Mouse (Mus musculus): ENCODE data around the gene Slc26a5. TPM values are rescaled to one million over a fixed set of nuclear protein-coding genes. Genes with fewer than 3 reads are reported as not detected.
A peak's percentile ranks its signal among the peaks of the same experiment; 100 is the strongest.

Slc26a5 gene
- polyA plus RNA-seq, 1 experiment from 2014 or later = not detected

DNA sequence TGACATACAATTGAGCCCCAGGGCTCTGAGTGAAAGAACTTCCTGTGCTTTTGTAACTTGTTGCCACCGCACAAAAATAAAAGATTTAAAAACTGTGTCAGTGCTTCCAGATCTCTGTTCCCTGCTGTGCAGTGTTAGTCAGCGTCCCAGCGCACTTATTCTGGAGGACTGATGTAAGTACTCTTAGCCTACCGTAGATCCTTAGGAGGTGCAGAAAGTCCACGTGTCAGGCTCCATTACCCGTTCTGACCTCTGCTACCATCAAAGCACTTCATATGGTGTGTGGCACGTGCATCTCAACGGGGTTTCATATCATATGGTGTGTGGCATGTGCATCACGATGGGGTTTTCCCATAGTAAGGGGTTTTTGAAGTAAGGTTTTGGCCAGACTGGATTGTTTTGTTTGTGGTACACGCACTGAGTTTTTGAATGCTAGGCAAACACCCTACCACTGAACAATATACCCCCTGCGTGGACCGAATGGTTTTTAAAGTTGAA is 61.7 kb downstream of the Slc26a5 start:
- H3K36me3 ChIP-seq = peaks cover 49% of the 10 kb centered on the region
- H3K27ac ChIP-seq = no peak overlapping the region
- no peaks in the 10 kb centered on the region for H3K9me3 ChIP-seq
- H3K4me3 ChIP-seq = no peak overlapping the region
- no peaks in the 10 kb centered on the region for H3K4me1 ChIP-seq
- H3K4me2 ChIP-seq = no peak overlapping the region
- 93% methylated on average over 12 of the region's 12 CpGs for WGBS
- no peak overlapping the region for H3K9ac ChIP-seq
- no peak for ATAC-seq (ENCODE audit: borderline replicate concordance, extremely low read depth, low FRiP score, low TSS enrichment)
- H3K27me3 ChIP-seq = no peaks in the 10 kb centered on the region

DNA sequence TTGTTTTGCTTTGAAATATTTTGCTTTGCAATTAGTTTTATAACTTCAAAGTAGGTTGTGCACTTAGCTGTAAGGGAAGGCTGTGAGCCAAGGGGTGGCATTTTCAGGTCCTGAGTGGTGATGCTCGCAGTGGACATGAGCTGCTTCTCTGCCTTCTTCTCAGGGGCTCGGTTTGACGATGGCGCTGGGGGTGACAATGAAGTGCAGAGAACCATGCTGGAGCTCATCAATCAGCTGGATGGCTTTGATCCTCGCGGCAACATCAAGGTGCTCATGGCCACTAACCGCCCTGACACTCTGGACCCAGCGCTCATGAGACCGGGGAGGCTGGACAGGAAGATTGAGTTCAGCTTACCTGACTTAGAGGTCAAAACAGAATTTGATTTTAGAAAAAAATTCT is 62.5 kb downstream of the Slc26a5 start:
- peaks cover 55% of the 10 kb centered on the region for H3K36me3 ChIP-seq
- WGBS = 88% methylated on average over 9 of the region's 9 CpGs

DNA sequence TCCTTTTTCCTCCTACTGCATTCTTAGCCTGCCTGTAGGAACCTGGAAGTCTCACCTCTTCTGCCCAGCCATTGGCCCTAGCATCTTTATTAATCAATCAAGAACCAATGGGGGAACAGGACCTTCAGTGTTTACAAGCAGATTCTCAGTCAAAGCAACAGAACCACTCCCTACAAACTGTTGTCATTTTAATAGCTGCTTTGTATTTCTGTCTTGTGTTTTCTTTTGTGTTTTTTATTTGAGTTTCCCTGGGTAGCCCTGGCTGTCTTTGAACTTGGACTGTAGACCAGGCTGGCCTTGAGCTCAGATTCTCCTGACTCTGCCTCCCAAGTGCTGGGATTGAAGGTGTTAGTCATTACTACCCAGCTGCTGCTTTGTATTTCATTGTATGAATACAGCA is 73.2 kb downstream of the Slc26a5 start:
- no peak overlapping the region for H3K4me2 ChIP-seq
- no peak overlapping the region for H3K9ac ChIP-seq
- no peak for ATAC-seq (ENCODE audit: borderline replicate concordance, extremely low read depth, low FRiP score, low TSS enrichment)
- no peak overlapping the region for H3K4me3 ChIP-seq
- peaks cover 26% of the 10 kb centered on the region for H3K36me3 ChIP-seq
- no peak overlapping the region for H3K27ac ChIP-seq
- no peaks in the 10 kb centered on the region for H3K27me3 ChIP-seq
- H3K9me3 ChIP-seq = no peaks in the 10 kb centered on the region
- H3K4me1 ChIP-seq = peaks cover 10% of the 10 kb centered on the region; the same call in 1 of the 2 replicates

More for the DNA sequence above, 62.5 kb downstream of the Slc26a5 start:
- H3K27ac ChIP-seq = no peak overlapping the region
- H3K27me3 ChIP-seq = no peaks in the 10 kb centered on the region
- ATAC-seq (ENCODE audit: borderline replicate concordance, extremely low read depth, low FRiP score, low TSS enrichment) = no peak
- no peak overlapping the region for H3K4me3 ChIP-seq
- no peak overlapping the region for H3K4me2 ChIP-seq
- no peaks in the 10 kb centered on the region for H3K4me1 ChIP-seq
- no peak overlapping the region for H3K9ac ChIP-seq
- no peaks in the 10 kb centered on the region for H3K9me3 ChIP-seq

DNA sequence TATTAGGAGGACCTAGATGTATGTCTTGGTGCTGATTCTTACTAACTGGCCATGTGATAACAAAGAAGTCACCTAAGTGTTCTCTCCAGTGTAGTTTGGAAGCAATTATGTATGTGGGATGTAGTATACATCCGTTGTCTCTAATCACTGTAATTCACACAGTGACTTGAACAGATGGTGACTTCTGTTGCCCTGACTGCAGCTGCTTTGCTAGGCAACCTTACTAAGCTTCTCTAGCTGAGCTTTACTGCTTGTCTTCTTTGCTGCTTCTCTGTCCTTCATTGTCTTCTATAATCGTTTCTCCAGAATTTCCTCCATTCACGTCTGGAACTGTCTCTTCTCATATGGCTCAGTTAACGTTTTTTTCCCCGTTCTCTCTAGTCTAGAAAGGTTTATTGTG is 76.3 kb downstream of the Slc26a5 start:
- Histone ChIP-seq H3K4me3 (no peak overlapping the region), H3K27ac (no peak overlapping the region), H3K4me1 (peaks cover 10% of the 10 kb centered on the region; the same call in 1 of the 2 replicates), H3K4me2 (no peak overlapping the region), H3K36me3 (0 out of 2 replicates have a peak, but pooled peaks cover 8% of the 10 kb centered on the region), H3K9ac (no peak overlapping the region), H3K9me3 (no peaks in the 10 kb centered on the region), H3K27me3 (no peaks in the 10 kb centered on the region)
- 68% methylated on average over 5 of the region's 5 CpGs for WGBS
- ATAC-seq (ENCODE audit: borderline replicate concordance, extremely low read depth, low FRiP score, low TSS enrichment) = no peak

DNA sequence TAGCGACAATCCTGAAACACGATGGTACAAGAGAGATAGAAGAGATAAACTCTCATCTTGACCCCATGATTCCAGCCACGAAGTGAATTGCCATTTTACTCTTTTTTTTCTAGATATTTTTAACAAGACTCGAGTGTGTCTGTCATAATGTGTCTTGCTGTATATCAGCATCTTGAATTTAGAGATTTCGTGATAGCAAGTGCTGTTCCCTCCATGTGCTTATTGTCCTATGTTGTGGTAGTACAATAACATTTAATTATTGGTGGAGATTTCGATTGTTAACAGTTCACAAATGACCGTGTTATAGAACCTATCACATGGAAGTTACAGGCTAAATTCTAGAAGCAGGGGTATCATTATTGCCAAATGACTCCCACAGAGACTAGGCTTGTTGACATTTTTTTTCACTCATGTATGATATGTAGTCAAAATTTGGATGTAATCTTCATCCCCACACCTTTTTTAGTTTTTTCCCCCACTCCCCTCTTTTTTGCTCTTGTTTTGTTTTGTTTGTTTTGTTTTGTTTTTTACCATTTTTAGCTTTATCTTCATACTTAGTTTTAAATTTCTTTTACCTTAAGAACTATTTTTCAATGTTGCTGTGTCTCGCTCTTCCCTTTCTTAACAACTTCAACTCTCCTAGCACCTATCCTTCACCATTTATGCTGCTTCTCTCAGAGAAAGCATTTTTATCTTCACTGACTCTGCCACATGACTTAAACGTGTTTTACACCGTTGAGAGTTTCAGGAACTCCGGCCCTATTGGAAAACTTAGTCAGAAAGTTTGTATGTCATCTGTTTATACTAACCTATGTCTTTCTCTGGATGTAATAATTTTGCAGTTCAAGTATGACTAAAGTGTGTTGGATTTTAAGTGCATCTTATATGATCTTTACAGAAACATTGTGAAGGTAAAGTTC is 78.0 kb downstream of the Slc26a5 start:
- Histone ChIP-seq H3K9ac (peak overlapping the region; percentile 89), H3K4me3 (peak overlapping the region; percentile 79), H3K27ac (peak overlapping the region; percentile 73), H3K27me3 (no peaks in the 10 kb centered on the region), H3K4me1 (peaks cover 10% of the 10 kb centered on the region; the same call in 1 of the 2 replicates), H3K36me3 (peaks cover 13% of the 10 kb centered on the region), H3K4me2 (peak overlapping the region; percentile 59), H3K9me3 (no peaks in the 10 kb centered on the region)
- no peak for ATAC-seq (ENCODE audit: borderline replicate concordance, extremely low read depth, low FRiP score, low TSS enrichment)
- 30% methylated on average over 11 of the region's 11 CpGs for WGBS

DNA sequence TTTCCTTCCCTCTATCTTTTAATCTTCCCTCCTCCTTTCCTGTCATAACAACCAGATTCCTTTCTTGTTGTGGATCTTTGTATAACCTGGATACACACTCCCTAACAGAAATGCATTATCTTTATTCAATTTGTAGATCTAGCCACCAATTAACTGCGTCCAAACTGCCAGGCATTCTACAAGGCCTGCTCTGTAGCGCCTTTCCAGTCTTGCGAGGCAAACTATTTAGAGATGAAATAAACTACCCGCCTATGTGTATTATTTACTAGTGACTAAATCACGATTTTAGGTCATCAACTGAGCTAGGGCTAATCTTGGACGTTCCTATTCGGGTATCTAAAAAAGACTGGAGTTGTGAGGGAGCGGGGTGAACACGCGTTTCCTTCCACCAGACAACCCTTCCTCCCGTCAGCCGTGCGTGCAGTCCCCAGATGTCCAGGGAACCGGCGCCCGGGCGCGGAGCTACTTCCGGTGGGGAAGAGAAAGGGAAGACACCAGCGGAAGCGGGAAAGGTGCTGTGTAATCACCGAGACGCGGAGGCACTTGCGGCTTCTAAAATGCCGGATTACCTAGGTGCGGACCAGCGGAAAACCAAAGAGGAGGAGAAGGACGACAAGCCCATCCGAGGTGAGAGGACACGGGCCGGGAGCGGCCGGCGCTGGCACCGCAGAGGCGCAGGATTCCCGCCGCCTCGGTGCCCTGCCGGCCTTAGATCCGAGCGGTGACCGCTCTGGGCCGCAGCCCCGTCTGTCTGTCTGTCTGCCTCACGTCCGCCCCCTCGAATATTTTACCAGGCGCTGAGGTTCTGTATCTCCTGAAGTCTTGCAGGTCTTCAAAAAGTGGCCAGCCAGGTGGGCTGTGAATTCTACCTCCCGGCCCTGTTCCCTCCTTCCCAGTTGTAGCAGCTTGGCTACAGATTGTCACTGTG is 78.9 kb downstream of the Slc26a5 start:
- H3K9me3 ChIP-seq = no peaks in the 10 kb centered on the region
- WGBS = 1% methylated on average over 51 of the region's 51 CpGs
- H3K27ac ChIP-seq = peak overlapping the region; percentile 73
- peaks cover 20% of the 10 kb centered on the region for H3K36me3 ChIP-seq
- peak overlapping the region; percentile 79 for H3K4me3 ChIP-seq
- peak overlapping the region; percentile 89 for H3K9ac ChIP-seq
- no peaks in the 10 kb centered on the region for H3K27me3 ChIP-seq
- H3K4me1 ChIP-seq = peaks cover 10% of the 10 kb centered on the region; the same call in 1 of the 2 replicates
- ATAC-seq (ENCODE audit: borderline replicate concordance, extremely low read depth, low FRiP score, low TSS enrichment) = peak; percentile 84
- H3K4me2 ChIP-seq = peak overlapping the region; percentile 59

DNA sequence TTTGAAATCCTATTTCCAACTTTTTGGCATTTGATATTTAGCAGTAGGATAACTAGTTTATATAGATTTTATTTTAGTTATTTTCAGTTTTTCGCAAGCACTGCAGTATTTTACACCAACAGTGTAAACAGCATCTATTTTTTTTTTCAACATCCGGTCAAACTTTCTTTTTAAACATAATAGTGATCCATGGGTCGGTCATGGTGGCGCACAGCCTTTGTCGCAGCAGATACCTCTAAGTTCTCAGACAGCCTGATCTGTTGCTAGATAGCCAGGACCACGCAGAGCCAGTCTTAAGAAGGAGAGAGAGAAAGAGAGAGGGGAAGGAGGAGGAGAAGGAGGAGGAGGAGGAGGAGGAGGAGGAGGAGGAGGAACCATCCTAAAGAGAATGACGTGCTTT is 79.6 kb downstream of the Slc26a5 start:
- WGBS = 79% methylated on average over 6 of the region's 7 CpGs
- H3K36me3 ChIP-seq = peaks cover 24% of the 10 kb centered on the region
- H3K4me1 ChIP-seq = peaks cover 10% of the 10 kb centered on the region; the same call in 1 of the 2 replicates
- H3K27me3 ChIP-seq = no peaks in the 10 kb centered on the region
- H3K4me2 ChIP-seq = no peak overlapping the region; the same call in 1 of the 2 replicates
- no peak overlapping the region for H3K9ac ChIP-seq
- no peak overlapping the region for H3K27ac ChIP-seq
- ATAC-seq (ENCODE audit: borderline replicate concordance, extremely low read depth, low FRiP score, low TSS enrichment) = no peak
- H3K4me3 ChIP-seq = no peak overlapping the region
- no peaks in the 10 kb centered on the region for H3K9me3 ChIP-seq

DNA sequence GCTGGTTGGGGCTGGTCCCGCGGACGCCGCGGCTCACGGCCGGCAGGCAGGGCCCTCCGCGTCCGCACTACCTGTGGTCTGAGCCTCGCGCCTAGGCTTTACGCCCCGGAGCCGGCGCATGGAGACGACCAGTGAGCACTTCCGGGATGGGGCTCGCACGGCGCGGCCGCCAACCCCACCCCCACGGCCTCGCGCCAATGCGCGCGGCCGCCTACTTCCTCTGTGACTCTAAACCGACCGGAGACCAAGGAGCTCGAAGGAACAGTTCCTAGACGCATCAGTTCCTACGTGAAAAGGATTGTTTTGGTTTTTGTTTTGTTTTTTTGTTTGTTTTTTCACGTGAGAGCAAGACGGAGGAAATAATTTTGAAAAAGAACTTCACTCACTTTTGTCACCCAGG is 80.4 kb downstream of the Slc26a5 start, which contains the start of the genes Dnajc2 and Psmc2:
TSS of gene Dnajc2 (minus strand) at position 199 of the 400 bp plus-strand sequence.
TSS of gene Psmc2 (plus strand) at position 231 of the 400 bp plus-strand sequence.
- ATAC-seq (ENCODE audit: borderline replicate concordance, extremely low read depth, low FRiP score, low TSS enrichment) = peak; percentile 93

DNA sequence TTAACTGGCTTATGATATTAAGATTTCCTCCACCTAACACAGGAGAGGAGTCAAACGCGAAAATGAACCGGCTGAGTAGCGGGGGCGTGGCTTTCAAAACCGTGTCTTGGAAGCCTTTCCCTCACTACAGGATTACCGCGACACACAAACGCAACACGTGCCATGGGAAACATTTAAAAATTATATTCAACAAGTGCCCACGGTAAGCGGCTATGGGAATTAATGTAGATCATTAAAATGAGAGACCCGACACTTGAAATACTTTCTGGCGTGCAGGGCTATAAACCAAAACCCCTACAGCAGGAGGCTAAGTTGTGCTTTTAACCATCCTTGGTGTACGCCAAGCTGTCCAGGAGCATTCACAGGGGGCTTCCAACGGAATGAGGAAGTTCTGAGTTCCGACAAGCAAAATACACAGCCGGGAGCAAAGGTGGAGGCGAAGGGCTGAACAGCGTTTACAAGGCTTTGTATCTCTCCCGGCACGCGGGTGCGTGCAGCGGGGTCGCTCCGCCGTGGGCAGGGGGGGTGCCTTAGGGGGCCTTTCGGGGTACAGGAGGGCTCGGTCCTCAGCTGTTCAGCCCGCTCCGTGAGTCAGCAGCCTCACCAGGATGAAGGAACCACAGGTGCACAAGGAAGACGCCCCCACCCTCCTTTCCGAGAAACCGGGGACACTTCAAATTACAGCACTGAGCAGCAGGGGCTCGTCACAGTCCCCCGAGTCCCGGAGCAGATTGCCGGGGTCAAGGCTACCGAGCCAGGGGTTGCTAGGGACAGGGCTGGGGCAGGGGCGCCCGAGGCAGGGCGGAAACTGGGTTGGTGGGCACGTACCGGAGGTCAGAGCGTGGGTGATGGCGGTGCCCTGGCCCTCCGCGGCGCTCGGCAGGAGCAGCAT is 81.0 kb downstream of the Slc26a5 start:
- Histone ChIP-seq H3K27ac (peak overlapping the region; percentile 34), H3K4me2 (peak overlapping the region; percentile 92), H3K4me1 (peaks cover 10% of the 10 kb centered on the region; the same call in 1 of the 2 replicates), H3K27me3 (no peaks in the 10 kb centered on the region), H3K36me3 (peaks cover 37% of the 10 kb centered on the region), H3K9ac (peak overlapping the region; percentile 78), H3K9me3 (no peaks in the 10 kb centered on the region), H3K4me3 (peak overlapping the region; percentile 97)
- WGBS = under 1% methylated on average over 51 of the region's 51 CpGs
- ATAC-seq (ENCODE audit: borderline replicate concordance, extremely low read depth, low FRiP score, low TSS enrichment) = peak; percentile 28; the same call in 1 of the 2 replicates

More for the DNA sequence above, 80.4 kb downstream of the Slc26a5 start, which contains the start of the genes Dnajc2 and Psmc2:
- peaks cover 32% of the 10 kb centered on the region for H3K36me3 ChIP-seq
- H3K27me3 ChIP-seq = no peaks in the 10 kb centered on the region
- no peaks in the 10 kb centered on the region for H3K9me3 ChIP-seq
- H3K4me3 ChIP-seq = peak within 1 kb of the TSS; percentile 97
- H3K4me1 ChIP-seq = peaks cover 10% of the 10 kb centered on the region; the same call in 1 of the 2 replicates
- WGBS = under 1% methylated on average over 37 of the region's 37 CpGs
- peak within 1 kb of the TSS; percentile 92 for H3K4me2 ChIP-seq
- peak within 1 kb of the TSS; percentile 73 for H3K27ac ChIP-seq
- H3K9ac ChIP-seq = peak within 1 kb of the TSS; percentile 78

DNA sequence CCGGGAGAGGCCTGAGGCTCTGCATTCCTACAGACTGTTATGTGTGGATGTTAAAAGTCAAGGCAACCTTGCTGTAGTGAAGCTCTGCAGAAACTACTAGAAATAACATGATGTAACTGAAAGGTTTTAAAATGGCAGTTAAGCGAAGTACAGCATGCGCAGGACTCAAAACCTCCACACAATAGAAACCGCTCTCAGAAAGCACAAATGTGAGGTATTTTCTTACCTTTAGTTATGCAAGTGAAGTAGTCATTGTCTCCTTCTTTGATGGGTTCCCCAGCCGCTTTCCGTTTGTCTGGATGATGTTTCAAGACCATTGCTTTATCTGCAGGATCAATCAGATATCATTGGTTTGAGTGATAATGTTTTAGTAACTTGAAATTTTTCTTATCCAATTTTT is 88.9 kb downstream of the Slc26a5 start:
- no peaks in the 10 kb centered on the region for H3K9me3 ChIP-seq
- H3K27me3 ChIP-seq = no peaks in the 10 kb centered on the region
- H3K4me1 ChIP-seq = no peaks in the 10 kb centered on the region
- no peak for ATAC-seq (ENCODE audit: borderline replicate concordance, extremely low read depth, low FRiP score, low TSS enrichment)
- no peak overlapping the region for H3K4me2 ChIP-seq
- 92% methylated on average over 6 of the region's 6 CpGs for WGBS
- peaks cover 58% of the 10 kb centered on the region for H3K36me3 ChIP-seq
- no peak overlapping the region for H3K9ac ChIP-seq
- no peak overlapping the region for H3K4me3 ChIP-seq
- H3K27ac ChIP-seq = no peak overlapping the region
